Mouse (Mus musculus) hindbrain, embryonic 10.5 days (tissue): ENCODE results near the gene Ccl3. TPM values are rescaled to one million over a fixed set of nuclear protein-coding genes. Genes with fewer than 3 reads are reported as not detected.

ENCODE experiments used
- DNase-seq: peaks from one replicate; pipeline ENCODE4 v3.0.0-alpha.2; 2017; ENCODE audit warnings: low spot score
- H3K27ac ChIP-seq: fragments of 300-500 bp; sonication (generic); 2 replicates; pipeline ENCODE4 v1.5.1; 2016; ENCODE audit warnings: mild to moderate bottlenecking, moderate library complexity
- H3K27me3 ChIP-seq: fragments of 300-500 bp; sonication (generic); 2 replicates; pipeline ENCODE4 v1.6.1; 2016; ENCODE audit warnings: mild to moderate bottlenecking; ENCODE audit not compliant: poor library complexity, insufficient read depth, severe bottlenecking
- H3K36me3 ChIP-seq: fragments of 300-500 bp; sonication (generic); 2 replicates; pipeline ENCODE4 v1.6.1; 2016; ENCODE audit warnings: mild to moderate bottlenecking, moderate library complexity
- H3K4me1 ChIP-seq: fragments of 300-500 bp; sonication (generic); replicated peaks from 2 replicates; pipeline ENCODE4 v1.6.1; 2016; ENCODE audit warnings: mild to moderate bottlenecking
- H3K4me3 ChIP-seq: fragments of 300-500 bp; sonication (generic); 2 replicates; pipeline ENCODE4 v1.5.1; 2016; ENCODE audit warnings: mild to moderate bottlenecking, moderate library complexity
- H3K9me3 ChIP-seq: fragments of 300-500 bp; sonication (generic); 2 replicates; pipeline ENCODE4 v1.6.1; 2016; ENCODE audit warnings: mild to moderate bottlenecking, moderate library complexity
- WGBS: fragments of 180-500 bp; shearing (Covaris S2); methylation state at CpG from one replicate; pipeline ENCODE4 v1.1.7; 2016; 5-methylcytosine and 5-hydroxymethylcytosine counted together
- polyA plus RNA-seq: library from polyadenylated mRNA; unstranded; fragments of >200 nt; fragmentation: Nextera tagmentation; extraction: Ambion mirVana; gene quantifications from 2 replicates; pipeline ENCODE4 v1.2.1, GENCODE M21; 2016

The Ccl3 gene
- polyA plus RNA-seq, 1 experiment from 2014 or later, result 1.3 TPM

DNA sequence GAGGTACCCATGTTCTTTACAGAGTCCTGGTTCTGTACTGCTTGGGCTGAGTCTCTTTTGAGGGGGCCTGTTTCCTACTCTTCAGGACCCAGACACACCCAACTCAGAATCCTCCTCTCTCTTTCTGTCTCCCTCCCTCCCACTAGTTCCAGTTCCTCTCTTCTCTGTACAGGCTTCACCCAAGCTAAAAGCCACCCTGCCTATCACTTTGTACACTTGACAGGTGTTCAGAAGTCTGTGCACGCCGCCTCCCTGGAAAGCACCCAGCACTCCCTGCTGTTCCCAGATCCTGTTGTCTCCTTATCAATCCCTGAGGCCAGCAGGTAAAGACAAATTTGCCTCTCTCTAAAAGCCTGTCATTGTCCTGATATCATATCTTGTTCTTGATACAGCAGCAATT lies 38.3 kb downstream of the Ccl3 start:
- no peaks in the 10 kb centered on the region for H3K9me3 ChIP-seq
- no peak overlapping the region for H3K27ac ChIP-seq
- H3K36me3 ChIP-seq, result no peaks in the 10 kb centered on the region
- no peak for DNase-seq
- 0 out of 2 replicates have a peak, but pooled peaks cover 3% of the 10 kb centered on the region for H3K27me3 ChIP-seq
- H3K4me3 ChIP-seq, result no peak overlapping the region
- 83% methylated on average over 2 of the region's 2 CpGs for WGBS
- no peaks in the 10 kb centered on the region for H3K4me1 ChIP-seq

DNA sequence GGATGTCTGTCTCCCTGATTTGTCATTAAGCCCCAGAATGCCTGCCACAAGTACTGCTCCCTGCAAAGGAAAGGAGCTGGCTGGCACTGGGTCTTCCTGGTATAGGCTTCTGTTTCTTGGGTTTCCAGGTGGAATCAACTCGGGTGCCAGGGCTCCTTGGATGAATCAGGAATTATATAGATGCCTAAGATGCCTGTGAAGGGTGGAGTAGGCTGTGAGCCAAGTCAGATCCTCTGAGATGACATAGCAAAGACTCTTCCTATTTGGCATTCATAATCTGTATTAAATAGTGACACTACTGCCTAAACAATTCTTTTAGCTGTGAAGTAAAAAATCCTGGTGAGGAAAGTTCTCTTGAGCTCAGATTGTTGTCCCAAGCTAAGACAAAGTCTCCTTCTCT lies 42.8 kb downstream of the Ccl3 start:
- Histone ChIP-seq H3K27ac (no peak overlapping the region), H3K4me1 (no peaks in the 10 kb centered on the region)

DNA sequence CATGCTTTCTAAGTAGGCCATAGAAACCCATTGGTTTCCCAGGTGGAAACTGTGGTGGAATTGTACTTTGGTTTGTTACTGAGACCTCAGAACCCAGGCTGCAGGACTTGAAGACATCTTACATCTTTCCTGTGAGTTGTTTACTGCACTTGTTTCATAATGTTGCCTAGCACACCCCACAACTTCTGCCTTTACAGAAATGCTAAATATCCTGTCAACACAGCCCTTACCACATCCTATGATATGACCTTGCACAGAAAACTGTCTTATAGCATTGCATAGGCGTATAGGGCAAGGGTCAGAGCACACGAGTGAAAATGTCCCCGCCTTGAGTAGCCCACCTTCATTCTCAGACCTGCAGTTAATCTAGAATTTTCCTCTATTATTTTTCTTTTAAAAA lies 43.6 kb downstream of the Ccl3 start:
- WGBS, result 92% methylated on average over 3 of the region's 3 CpGs
- Histone ChIP-seq H3K27ac (no peak overlapping the region), H3K36me3 (no peaks in the 10 kb centered on the region), H3K9me3 (no peaks in the 10 kb centered on the region), H3K27me3 (0 out of 2 replicates have a peak, but pooled peaks cover 3% of the 10 kb centered on the region), H3K4me1 (no peaks in the 10 kb centered on the region), H3K4me3 (no peak overlapping the region)
- no peak for DNase-seq

More for the DNA sequence above, 42.8 kb downstream of the Ccl3 start:
- Histone ChIP-seq H3K4me3 (no peak overlapping the region), H3K27me3 (0 out of 2 replicates have a peak, but pooled peaks cover 3% of the 10 kb centered on the region), H3K36me3 (no peaks in the 10 kb centered on the region), H3K9me3 (no peaks in the 10 kb centered on the region)
- no peak for DNase-seq
- 58% methylated on average over 1 of the region's 1 CpGs for WGBS

DNA sequence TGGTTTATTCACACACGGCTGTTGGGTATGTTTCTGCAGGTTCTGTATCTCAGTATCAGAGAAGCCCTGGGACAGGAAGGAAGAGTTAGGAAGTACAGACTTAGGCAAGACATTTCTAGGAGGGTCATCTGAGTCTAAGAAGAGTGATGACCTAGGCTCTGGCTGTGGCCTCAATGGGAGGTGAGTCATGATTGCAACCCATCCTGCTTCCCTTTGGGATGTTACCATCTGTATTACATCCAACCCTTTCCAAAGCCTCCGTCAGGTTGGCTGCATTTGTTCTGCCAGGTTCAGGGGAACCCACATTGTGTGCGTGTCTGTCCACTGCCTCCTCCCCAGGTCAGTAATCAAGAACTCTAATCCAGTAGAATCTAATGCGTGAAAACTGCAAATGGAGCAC lies 44.5 kb downstream of the Ccl3 start:
- 94% methylated on average over 4 of the region's 4 CpGs for WGBS
- DNase-seq, result no peak
- no peaks in the 10 kb centered on the region for H3K36me3 ChIP-seq
- no peak overlapping the region for H3K27ac ChIP-seq
- H3K27me3 ChIP-seq, result 0 out of 2 replicates have a peak, but pooled peaks cover 3% of the 10 kb centered on the region
- H3K4me3 ChIP-seq, result no peak overlapping the region
- no peaks in the 10 kb centered on the region for H3K9me3 ChIP-seq
- no peaks in the 10 kb centered on the region for H3K4me1 ChIP-seq

DNA sequence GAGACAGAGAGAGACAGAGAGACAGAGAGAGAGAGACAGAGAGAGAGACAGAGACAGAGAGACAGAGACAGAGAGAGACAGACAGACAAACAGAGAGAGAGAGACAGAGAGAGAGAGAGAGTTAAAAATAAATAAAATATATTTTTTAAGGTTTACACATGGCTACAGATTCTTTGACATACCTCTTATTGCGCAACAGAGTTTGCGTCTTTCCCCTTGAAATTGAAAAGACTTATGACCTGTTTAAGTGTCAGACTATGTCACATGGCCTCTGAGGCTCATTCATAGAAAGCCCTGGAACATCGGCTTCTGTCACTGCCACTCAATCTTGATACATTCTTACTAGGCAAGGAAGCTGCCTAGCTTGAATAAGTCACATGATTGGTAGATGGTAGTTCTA lies 45.8 kb downstream of the Ccl3 start:
- WGBS, result 94% methylated on average over 3 of the region's 3 CpGs
- H3K27me3 ChIP-seq, result no peaks in the 10 kb centered on the region

DNA sequence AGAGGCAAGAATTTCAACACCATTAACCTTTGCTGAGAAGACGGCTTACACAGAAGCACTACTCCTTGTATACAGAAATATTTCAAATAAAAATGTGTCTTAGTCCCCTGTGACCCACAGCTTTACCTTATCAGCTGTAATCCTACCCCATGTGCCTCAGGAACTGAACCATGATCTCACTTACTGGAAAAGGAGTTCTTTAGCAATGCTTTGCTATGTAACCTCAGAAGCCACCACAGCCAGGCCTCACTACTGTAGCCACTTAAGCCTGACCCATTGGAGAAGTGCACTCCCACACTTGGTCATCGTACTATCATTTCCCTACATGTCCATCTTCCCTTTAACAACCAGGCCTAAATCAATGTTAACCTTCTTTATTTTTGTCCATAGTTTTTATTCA lies 48.6 kb downstream of the Ccl3 start:
- 92% methylated on average over 2 of the region's 2 CpGs for WGBS
- no peaks in the 10 kb centered on the region for H3K9me3 ChIP-seq
- H3K27ac ChIP-seq, result no peak overlapping the region
- no peaks in the 10 kb centered on the region for H3K27me3 ChIP-seq
- no peaks in the 10 kb centered on the region for H3K36me3 ChIP-seq
- no peaks in the 10 kb centered on the region for H3K4me1 ChIP-seq
- no peak overlapping the region for H3K4me3 ChIP-seq
- DNase-seq, result no peak

More for the DNA sequence above, 45.8 kb downstream of the Ccl3 start:
- no peak overlapping the region for H3K27ac ChIP-seq
- H3K9me3 ChIP-seq, result no peaks in the 10 kb centered on the region
- DNase-seq, result no peak
- no peak overlapping the region for H3K4me3 ChIP-seq
- no peaks in the 10 kb centered on the region for H3K36me3 ChIP-seq
- no peaks in the 10 kb centered on the region for H3K4me1 ChIP-seq

DNA sequence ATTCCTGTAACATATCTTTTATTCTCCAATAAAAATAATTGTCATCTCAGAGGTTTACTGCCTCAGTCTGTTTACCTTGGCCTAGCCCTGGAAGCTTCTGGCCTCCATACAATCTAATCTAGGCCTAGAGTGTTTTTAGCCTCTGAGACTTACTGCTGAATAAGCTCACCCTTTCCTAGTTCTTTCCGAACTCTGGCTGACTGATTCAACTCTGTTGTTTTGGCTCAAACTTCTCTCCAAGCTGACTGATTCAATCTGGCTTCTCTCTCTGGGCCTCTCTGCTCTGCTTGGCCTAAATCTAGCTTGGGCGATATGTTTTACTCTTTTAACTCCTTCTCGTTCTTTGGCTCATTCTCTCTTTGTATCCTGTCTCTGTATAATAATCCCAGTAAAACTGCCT lies 50.2 kb downstream of the Ccl3 start:
- Histone ChIP-seq H3K4me3 (no peak overlapping the region), H3K27me3 (no peaks in the 10 kb centered on the region), H3K4me1 (no peaks in the 10 kb centered on the region), H3K27ac (no peak overlapping the region), H3K9me3 (no peaks in the 10 kb centered on the region), H3K36me3 (no peaks in the 10 kb centered on the region)
- 88% methylated on average over 3 of the region's 3 CpGs for WGBS
- DNase-seq, result no peak

DNA sequence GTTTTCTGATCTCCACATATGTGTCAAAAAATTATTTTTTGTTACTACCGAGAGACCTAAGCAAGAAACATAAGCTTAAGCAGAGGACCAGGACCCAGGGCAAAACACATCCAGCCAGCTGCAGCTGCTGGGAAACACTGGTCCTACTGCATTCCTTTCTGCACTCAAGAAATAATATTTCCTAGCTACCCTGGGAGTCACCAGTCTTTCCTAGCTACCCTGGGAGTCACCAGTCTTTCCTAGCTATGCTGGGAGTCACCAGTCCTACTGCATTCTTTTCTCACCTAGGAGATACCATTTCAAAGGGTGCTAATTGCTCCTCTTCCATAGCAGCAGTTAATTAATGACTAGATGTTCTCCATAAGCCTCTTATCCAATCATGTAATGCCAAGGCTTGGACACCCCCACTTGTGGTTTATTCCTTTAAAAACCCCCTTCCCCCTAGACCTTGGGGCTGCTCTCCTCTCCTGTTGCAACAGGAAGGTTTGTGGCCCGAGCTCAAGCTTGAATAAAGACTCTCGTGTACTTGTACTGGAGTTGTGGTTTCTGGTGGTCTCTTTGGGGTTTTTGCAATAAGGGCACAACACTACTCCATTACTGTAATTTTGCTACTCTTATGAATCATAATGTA lies 50.8 kb downstream of the Ccl3 start:
- Histone ChIP-seq H3K27me3 (no peaks in the 10 kb centered on the region), H3K36me3 (no peaks in the 10 kb centered on the region), H3K4me1 (no peaks in the 10 kb centered on the region), H3K4me3 (no peak overlapping the region), H3K27ac (no peak overlapping the region), H3K9me3 (no peaks in the 10 kb centered on the region)
- DNase-seq, result no peak
- WGBS, result 88% methylated on average over 3 of the region's 3 CpGs

Other genes with a start within 250 kb of the Ccl3 start
- gene Rasl10b, start 240.2 kb downstream of the Ccl3 start, polyA plus RNA-seq, result 4.3 and 11.1 TPM in 2 replicates
- 0.27 and 0.39 TPM in 2 replicates for gene Gas2l2, start 219.9 kb downstream of the Ccl3 start, polyA plus RNA-seq
- gene 1700020L24Rik, start 211.7 kb downstream of the Ccl3 start, polyA plus RNA-seq, result 0.97 TPM in 1 of 2 replicates, not detected in the other
- 1.1 and 1.3 TPM in 2 replicates for gene Mmp28, start 186.3 kb downstream of the Ccl3 start, polyA plus RNA-seq
- gene Taf15, start 176.3 kb downstream of the Ccl3 start, polyA plus RNA-seq, result 9.2 and 11.3 TPM in 2 replicates
- 0.10 TPM in 1 of 2 replicates, not detected in the other for gene Heatr9, start 127.2 kb downstream of the Ccl3 start, polyA plus RNA-seq
- not detected in 2 replicates for gene Ccl5, start 118.8 kb downstream of the Ccl3 start, polyA plus RNA-seq
- gene Ccl9, start 70.7 kb downstream of the Ccl3 start, polyA plus RNA-seq, result 1.1 and 1.5 TPM in 2 replicates
- 1.9 and 3.0 TPM in 2 replicates for gene Ccl6, start 56.3 kb downstream of the Ccl3 start, polyA plus RNA-seq
- not detected in 2 replicates for gene Rpl9-ps1, start 3.7 kb downstream of the Ccl3 start, polyA plus RNA-seq
- gene Ccl4, start 13.2 kb upstream of the Ccl3 start, polyA plus RNA-seq, result 0.58 TPM in 1 of 2 replicates, not detected in the other
- 0.31 TPM in 1 of 2 replicates, not detected in the other for gene Wfdc17, start 54.6 kb upstream of the Ccl3 start, polyA plus RNA-seq
- not detected in 2 replicates for gene Wfdc18, start 59.7 kb upstream of the Ccl3 start, polyA plus RNA-seq
- not detected in 2 replicates for gene Wfdc21, start 97.6 kb upstream of the Ccl3 start, polyA plus RNA-seq
- 30.0 and 30.1 TPM in 2 replicates for gene Heatr6, start 104.3 kb upstream of the Ccl3 start, polyA plus RNA-seq
- gene Hnf1b, start 200.7 kb upstream of the Ccl3 start, polyA plus RNA-seq, result not detected in 2 replicates